Mouse (Mus musculus) brown adipose tissue, adult 24 weeks (tissue): ENCODE results near the gene Cfap65. TPM values are rescaled to one million over a fixed set of nuclear protein-coding genes. Genes with fewer than 3 reads are reported as not detected.

Source experiments
- polyA plus RNA-seq: library from polyadenylated mRNA; stranded (reverse); fragments of >200 nt; gene quantifications from 2 replicates; pipeline ENCODE4 v1.2.4, GENCODE M21; 2012; ENCODE audit not compliant: missing spikeins, insufficient read depth, insufficient read length

Cfap65 gene
- polyA plus RNA-seq, 1 experiment = not detected

Other genes with a start within 250 kb of the Cfap65 start
- gene Cyp27a1, start 222.0 kb downstream of the Cfap65 start, polyA plus RNA-seq = 40.2 and 90.5 TPM in 2 replicates
- gene Prkag3, start 186.4 kb downstream of the Cfap65 start, polyA plus RNA-seq = 0.59 and 1.3 TPM in 2 replicates
- not detected in 2 replicates for gene Wnt6, start 163.7 kb downstream of the Cfap65 start, polyA plus RNA-seq
- not detected in 2 replicates for gene Wnt10a, start 144.1 kb downstream of the Cfap65 start, polyA plus RNA-seq
- not detected in 2 replicates for gene Cdk5r2, start 80.7 kb downstream of the Cfap65 start, polyA plus RNA-seq
- not detected in 2 replicates for gene Fev, start 50.2 kb downstream of the Cfap65 start, polyA plus RNA-seq
- gene Cryba2, start 42.5 kb downstream of the Cfap65 start, polyA plus RNA-seq = not detected in 2 replicates
- gene Ihh, start 16.1 kb upstream of the Cfap65 start, polyA plus RNA-seq = not detected in 2 replicates
- 7.3 and 8.2 TPM in 2 replicates for gene Nhej1, start 189.6 kb upstream of the Cfap65 start, polyA plus RNA-seq
- gene Slc23a3, start 198.3 kb upstream of the Cfap65 start, polyA plus RNA-seq = not detected in 2 replicates
- gene Cnppd1, start 207.1 kb upstream of the Cfap65 start, polyA plus RNA-seq = 15.2 and 16.4 TPM in 2 replicates
- gene Retreg2, start 207.2 kb upstream of the Cfap65 start, polyA plus RNA-seq = 30.7 and 39.4 TPM in 2 replicates
- 15.2 and 21.5 TPM in 2 replicates for gene Zfand2b, start 233.0 kb upstream of the Cfap65 start, polyA plus RNA-seq
- gene Abcb6, start 244.8 kb upstream of the Cfap65 start, polyA plus RNA-seq = 17.8 and 28.8 TPM in 2 replicates